9 mouse cellular contexts compared by ENCODE assay signal in genomic region chr5:53947549-53948183, GRCm38 (mm10). TPM values are rescaled to one million over a fixed set of nuclear protein-coding genes. Genes with fewer than 3 reads are reported as not detected.
DNase-seq lines count a peak whose midpoint lies in the region; ATAC-seq and TF ChIP-seq lines count a peak whose summit lies in the region.
"Had no signal": no experiment of that assay in that cellular context is flagged by ENCODE, and none has a peak within 500 bp of the region (broad histone marks: within the 10 kb centered on the region; RNA-seq: fewer than 3 reads in every experiment).

No protein-coding gene starts in this region.

- 40% methylated on average over 9 of the region's 9 CpGs for WGBS in heart, embryonic 13.5 days
- WGBS in heart, embryonic 11.5 days (ENCODE audit: insufficient replicate concordance), result 49% methylated on average over 9 of the region's 9 CpGs
- 66% methylated on average over 9 of the region's 9 CpGs for WGBS in liver, embryonic 11.5 days

- no peaks in the 10 kb centered on the region for H3K36me3 ChIP-seq in heart, embryonic 13.5 days
- no peaks in the 10 kb centered on the region for H3K36me3 ChIP-seq in heart, embryonic 11.5 days (ENCODE audit: control insufficient read depth, insufficient read depth, low read length)
- H3K36me3 ChIP-seq in liver, embryonic 11.5 days (ENCODE audit: control insufficient read depth, insufficient read depth, low read length), result no peaks in the 10 kb centered on the region

- intact Hi-C loops in left cerebral cortex, postnatal 36 days (cut with DNase I), result no loop called here

- peaks cover 34% of the 10 kb centered on the region for H3K4me1 ChIP-seq in heart, embryonic 13.5 days
- H3K4me1 ChIP-seq in heart, embryonic 11.5 days (ENCODE audit: control insufficient read depth, insufficient read depth, low read length), result peaks cover 8% of the 10 kb centered on the region; the same call in 1 of the 2 replicates
- no peaks in the 10 kb centered on the region; the same call in 1 of the 2 replicates for H3K4me1 ChIP-seq in liver, embryonic 11.5 days (replicated peaks; ENCODE audit: control insufficient read depth, insufficient read depth, low read length)

- no peak for TF ChIP-seq POLR2A in brain, embryonic 14.5 days (IDR thresholded peaks at IDR 0.05; ENCODE audit: borderline replicate concordance, extremely low read depth, insufficient read depth, insufficient read length, poor library complexity, severe bottlenecking)

- 0 out of 2 replicates have a peak overlapping the region, but pooled peaks have one; percentile 2 for H3K4me2 ChIP-seq in heart, embryonic 13.5 days
- no peak overlapping the region for H3K4me2 ChIP-seq in heart, embryonic 11.5 days
- no peak overlapping the region for H3K4me2 ChIP-seq in liver, embryonic 11.5 days

- H3K4me3 ChIP-seq in heart, embryonic 13.5 days, result no peak overlapping the region
- no peak overlapping the region for H3K4me3 ChIP-seq in heart, embryonic 11.5 days (ENCODE audit: low read depth, low read length)
- H3K4me3 ChIP-seq in liver, embryonic 11.5 days (ENCODE audit: low read depth, low read length), result no peak overlapping the region

- no peaks in the 10 kb centered on the region for H3K9me3 ChIP-seq in heart, embryonic 13.5 days
- no peaks in the 10 kb centered on the region for H3K9me3 ChIP-seq in heart, embryonic 11.5 days (replicated peaks; ENCODE audit: control insufficient read depth, low read length)
- no peaks in the 10 kb centered on the region for H3K9me3 ChIP-seq in liver, embryonic 11.5 days (ENCODE audit: control insufficient read depth, low read length)

- no peak overlapping the region for H3K27ac ChIP-seq in heart, embryonic 13.5 days (replicated peaks)
- no peak overlapping the region for H3K27ac ChIP-seq in heart, embryonic 11.5 days (ENCODE audit: low read depth, low read length)
- no peak overlapping the region for H3K27ac ChIP-seq in liver, embryonic 11.5 days (ENCODE audit: low read depth, low read length)

- DNase-seq in ES-CJ7 (ENCODE audit: low read depth, low spot score), result peak; percentile 19
- peak; percentile 90 for DNase-seq in brain, embryonic 14.5 days (ENCODE audit: low read depth)
- DNase-seq in left cerebral cortex, postnatal 36 days (ENCODE audit: low spot score in 2 of 2), result peak; percentile 50 to 59
- DNase-seq in spleen, postnatal 14 days (ENCODE audit: low spot score in 2 of 2), result no peak
- DNase-seq in spleen, adult 18-20 months, result no peak
- no peak for DNase-seq in liver, embryonic 11.5 days (ENCODE audit: low spot score)
- DNase-seq: gastrocnemius, postnatal 14 days had no signal

- H3K9ac ChIP-seq in heart, embryonic 13.5 days, result no peak overlapping the region
- no peak overlapping the region for H3K9ac ChIP-seq in heart, embryonic 11.5 days (ENCODE audit: low read depth, low read length)
- no peak overlapping the region for H3K9ac ChIP-seq in liver, embryonic 11.5 days (ENCODE audit: low read depth, low read length)

- no peaks in the 10 kb centered on the region for H3K27me3 ChIP-seq in heart, embryonic 13.5 days (replicated peaks)
- no peaks in the 10 kb centered on the region for H3K27me3 ChIP-seq in heart, embryonic 11.5 days (ENCODE audit: control insufficient read depth, insufficient read depth, low read length)
- H3K27me3 ChIP-seq in liver, embryonic 11.5 days (replicated peaks; ENCODE audit: control insufficient read depth, insufficient read depth, low read length), result no peaks in the 10 kb centered on the region

- no peak for TF ChIP-seq CTCF in brain, embryonic 14.5 days (IDR thresholded peaks at IDR 0.05; ENCODE audit: borderline replicate concordance, extremely low read depth, insufficient read depth, insufficient read length)

- no peak for ATAC-seq in heart, embryonic 13.5 days (ENCODE audit: extremely low read depth, insufficient number of reproducible peaks, low FRiP score, low TSS enrichment)
- ATAC-seq in heart, embryonic 11.5 days (replicated peaks; ENCODE audit: insufficient number of reproducible peaks, low FRiP score, low TSS enrichment), result no peak
- ATAC-seq in liver, embryonic 11.5 days (replicated peaks; ENCODE audit: low FRiP score), result no peak

RNA-seq across cellular contexts. Expression of gene Stim2, which starts 50.6 kb away (rescaled TPM):
- polyA plus RNA-seq in heart, embryonic 13.5 days (2015; fragmentation: Nextera tagmentation; extraction: Ambion mirVana), result 12.0 and 12.2 TPM in 2 replicates
- 9.9 and 16.1 TPM in 2 replicates for polyA plus RNA-seq in heart, embryonic 11.5 days (2014; fragmentation: Nextera tagmentation; extraction: Ambion mirVana)
- 15.3 and 22.9 TPM in 2 replicates for polyA plus RNA-seq in brain, embryonic 14.5 days (2012; rRNA removed)
- total RNA-seq in left cerebral cortex, postnatal 36 days (2021), result 10 to 100 TPM; 70.2 to 77.6 TPM
- 12.0 and 13.2 TPM in 2 replicates for polyA plus RNA-seq in liver, embryonic 11.5 days (2014; fragmentation: Nextera tagmentation; extraction: Ambion mirVana)

Comparison
In these comparisons a context has a peak if more than half of its experiments do, and no peak if none do; other contexts are left out.
1. DNase-seq: peak in ES-CJ7 (single experiment), brain, embryonic 14.5 days (single experiment) and left cerebral cortex, postnatal 36 days (2 of 2); none in spleen, postnatal 14 days (0 of 2), spleen, adult 18-20 months (0 of 2) and liver, embryonic 11.5 days (single experiment).